Mouse (Mus musculus) cerebellum, adult (tissue): ENCODE measurements around the gene Zfp629.

Experiments
- ATAC-seq: cut with Nextera tagmentation; 2 replicates; pipeline ENCODE4 v1.9.2; 2017; ENCODE audit warnings: mild to moderate bottlenecking, moderate library complexity, mixed read lengths; ENCODE audit not compliant: insufficient number of reproducible peaks, low FRiP score, low TSS enrichment

Gene Zfp629

GRCm38 (mm10) chr7:127616881-127617280 lies 1.3 kb upstream of the Zfp629 start:
- no peak for ATAC-seq

GRCm38 (mm10) chr7:127616336-127616735 lies 739 bp upstream of the Zfp629 start:
- ATAC-seq, result no peak

- no peak for ATAC-seq
Observed at GRCm38 (mm10) chr7:127614511-127614890, 1.1 kb downstream of the Zfp629 start.

GRCm38 (mm10) chr7:127614091-127614490 lies 1.5 kb downstream of the Zfp629 start:
- ATAC-seq, result no peak

GRCm38 (mm10) chr7:127613501-127613900 lies 2.1 kb downstream of the Zfp629 start:
- no peak for ATAC-seq

GRCm38 (mm10) chr7:127611561-127611960 lies 4.0 kb downstream of the Zfp629 start:
- no peak for ATAC-seq

- no peak for ATAC-seq
Observed at GRCm38 (mm10) chr7:127611011-127611410, 4.6 kb downstream of the Zfp629 start.

GRCm38 (mm10) chr7:127607150-127607549 lies 8.4 kb downstream of the Zfp629 start:
- no peak for ATAC-seq

- no peak for ATAC-seq
Observed at GRCm38 (mm10) chr7:127604256-127604655, 11.3 kb downstream of the Zfp629 start.

GRCm38 (mm10) chr7:127602903-127603302 lies 12.7 kb downstream of the Zfp629 start:
- no peak for ATAC-seq

GRCm38 (mm10) chr7:127601735-127602134 lies 13.9 kb downstream of the Zfp629 start:
- no peak for ATAC-seq

GRCm38 (mm10) chr7:127600612-127601011 lies 15.0 kb downstream of the Zfp629 start:
- ATAC-seq, result no peak

GRCm38 (mm10) chr7:127596747-127597146 lies 18.9 kb downstream of the Zfp629 start:
- ATAC-seq, result no peak

GRCm38 (mm10) chr7:127592575-127592974 lies 23.0 kb downstream of the Zfp629 start:
- no peak for ATAC-seq

- ATAC-seq, result no peak
Observed at GRCm38 (mm10) chr7:127591108-127591507, 24.5 kb downstream of the Zfp629 start.

- no peak for ATAC-seq
Observed at GRCm38 (mm10) chr7:127589637-127590036, 26.0 kb downstream of the Zfp629 start.

- ATAC-seq, result no peak
Observed at GRCm38 (mm10) chr7:127588901-127589300, 26.7 kb downstream of the Zfp629 start.

GRCm38 (mm10) chr7:127588011-127588871 lies 27.4 kb downstream of the Zfp629 start, which contains the start of the genes Ccdc189 and Rnf40:
Gene Ccdc189 (minus strand): TSS chr7:127588595.
Gene Rnf40 (plus strand): TSS chr7:127588767.
- ATAC-seq, result peak; percentile 91

GRCm38 (mm10) chr7:127587196-127587595 lies 28.4 kb downstream of the Zfp629 start:
- no peak for ATAC-seq

- ATAC-seq, result no peak
Observed at GRCm38 (mm10) chr7:127586149-127586548, 29.4 kb downstream of the Zfp629 start.

GRCm38 (mm10) chr7:127585031-127585430 lies 30.6 kb downstream of the Zfp629 start:
- ATAC-seq, result no peak

- no peak for ATAC-seq
Observed at GRCm38 (mm10) chr7:127583260-127583659, 32.3 kb downstream of the Zfp629 start.
